Mouse (Mus musculus) adrenal gland (tissue): ENCODE measurements around the gene Ank3.

Experiments
- intact Hi-C: fragments of 180-260 bp; cut with DNase I; formaldehyde crosslinking; loops from one replicate; pipeline ENCODE4 v1.15.1; 2025

The Ank3 gene

DNA sequence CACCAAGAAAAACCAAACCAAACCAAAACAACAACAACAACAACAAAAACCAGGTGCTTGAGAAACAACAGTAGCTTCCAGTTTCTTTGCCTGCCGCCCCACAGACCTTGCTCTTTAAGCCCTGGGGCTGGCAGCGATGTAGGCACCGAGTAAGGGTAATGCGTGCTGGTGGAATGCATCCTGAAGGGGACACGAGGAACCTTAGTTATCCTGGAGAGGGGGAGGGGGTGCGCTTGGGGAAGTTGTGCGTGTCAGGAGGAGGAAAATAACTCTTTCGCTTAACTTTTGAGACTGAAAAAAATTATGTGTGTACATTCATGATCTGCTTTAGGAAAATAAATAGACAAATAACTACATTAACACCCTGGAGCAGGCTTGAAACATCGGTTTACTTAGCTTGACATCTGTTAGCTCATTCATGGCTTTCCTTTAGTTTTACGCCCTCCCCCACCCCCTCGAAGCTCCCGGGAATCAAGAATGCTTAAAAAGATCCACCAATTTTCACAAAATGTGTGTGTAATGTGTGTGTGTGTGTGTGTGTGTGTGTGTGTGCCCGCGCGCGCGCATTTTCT lies 1.3 kb downstream of the Ank3 start:
- intact Hi-C loops = no loop called here

GRCm38 (mm10) chr10:69405431-69405830 lies 6.9 kb downstream of the Ank3 start:
- intact Hi-C loops = no loop called here

DNA sequence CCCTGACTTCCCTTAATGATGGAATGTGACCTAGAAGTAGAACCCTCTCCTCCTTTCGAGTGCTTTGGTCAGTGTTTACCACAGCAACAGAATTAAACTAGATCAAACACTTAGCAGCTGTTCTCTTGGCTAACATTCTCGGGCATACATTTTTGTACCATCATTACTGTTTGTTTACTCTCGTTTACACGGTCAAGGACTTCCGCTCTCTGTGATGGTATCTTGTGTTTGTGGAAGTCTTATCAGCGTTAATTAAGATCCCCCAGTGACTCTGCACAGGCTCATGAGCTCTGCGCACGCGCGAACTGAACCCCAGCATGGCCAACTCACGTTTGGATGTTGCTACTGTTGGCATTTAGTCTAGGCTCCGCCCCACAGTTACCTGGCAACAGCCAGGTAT lies 16.3 kb downstream of the Ank3 start:
- intact Hi-C loops = no loop called here

DNA sequence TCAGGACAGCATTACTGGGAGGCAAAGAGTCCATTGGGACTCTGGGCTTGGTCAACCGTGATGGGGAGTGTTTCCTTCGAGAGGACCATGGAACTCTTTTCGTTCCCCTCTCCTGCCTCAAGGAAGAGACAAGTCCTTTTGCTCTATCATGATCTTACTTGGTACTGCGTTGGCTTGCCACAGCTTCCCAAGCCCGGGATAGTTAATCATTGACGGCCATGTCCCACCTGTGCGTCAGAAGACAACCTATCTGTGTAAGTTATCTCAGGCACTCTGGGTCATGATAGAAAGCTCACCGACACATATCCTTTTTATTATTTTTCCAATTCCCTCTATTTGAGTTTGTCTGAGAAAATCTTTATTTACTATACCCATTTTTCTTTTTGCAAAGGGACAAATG lies 20.1 kb downstream of the Ank3 start:
- intact Hi-C loops = no loop called here

- intact Hi-C loops = no loop called here
These were observed 21.7 kb downstream of the Ank3 start for GRCm38 (mm10) chr10:69420306-69420705.

DNA sequence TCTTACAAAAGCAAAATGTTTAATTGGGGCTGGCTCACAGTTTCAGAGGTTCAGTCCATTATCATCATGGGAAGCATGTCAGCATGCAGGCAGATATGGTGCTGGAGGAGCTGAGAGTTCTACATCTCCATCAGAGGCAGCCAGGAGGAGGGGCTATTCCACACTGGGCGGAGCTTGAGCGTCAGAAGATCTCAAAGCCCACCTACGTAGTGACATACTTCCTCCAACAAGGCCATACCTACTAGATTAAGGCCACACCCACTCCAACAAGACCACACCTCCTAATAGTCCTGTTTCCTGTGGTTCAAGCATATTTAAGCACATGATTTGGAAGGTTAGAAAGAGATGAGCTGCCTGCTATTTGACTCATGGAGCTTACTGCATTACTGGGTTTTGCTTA lies 25.5 kb downstream of the Ank3 start:
- intact Hi-C loops = no loop called here

DNA sequence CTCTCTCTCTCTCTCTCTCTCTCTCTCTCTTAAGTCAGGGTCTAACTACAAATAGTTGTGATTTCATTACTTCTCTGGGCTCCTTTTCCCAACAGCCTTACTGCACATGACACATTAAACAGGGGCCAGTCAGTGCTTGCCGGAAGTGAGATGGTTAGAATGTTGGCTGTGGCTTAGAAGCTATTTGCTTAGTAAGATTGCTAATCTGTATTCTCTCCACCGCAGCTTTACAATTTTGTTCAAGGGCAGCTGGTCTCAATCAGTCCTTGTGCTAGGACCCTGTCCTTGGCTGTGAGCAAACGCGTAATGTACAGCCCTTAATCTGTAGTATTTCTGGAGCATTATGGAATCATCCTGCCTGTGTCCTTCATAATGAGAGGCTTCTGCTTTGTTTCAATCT lies 31.6 kb downstream of the Ank3 start:
- intact Hi-C loops = no loop called here

- intact Hi-C loops = no loop called here
These were observed 32.5 kb downstream of the Ank3 start for GRCm38 (mm10) chr10:69431101-69431500.

DNA sequence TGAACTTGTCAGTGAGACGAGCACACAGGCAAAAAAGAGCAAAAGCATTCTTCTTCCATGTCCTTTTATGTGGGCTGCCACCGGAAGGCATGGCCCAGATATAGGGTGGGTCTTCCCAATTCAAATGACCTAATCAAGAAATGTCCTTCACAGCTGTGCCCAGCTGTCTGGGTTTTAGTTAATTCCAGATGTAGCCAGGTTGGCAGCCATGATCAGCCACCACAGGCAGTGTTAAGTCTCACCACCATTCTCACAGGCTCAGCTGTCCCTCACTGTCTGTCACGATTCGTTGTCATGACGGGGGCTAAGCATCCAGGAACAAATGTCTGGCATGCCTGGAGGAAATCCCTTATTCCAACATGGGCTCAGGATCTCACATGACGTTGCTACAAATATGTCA lies 36.6 kb downstream of the Ank3 start:
- intact Hi-C loops = no loop called here

DNA sequence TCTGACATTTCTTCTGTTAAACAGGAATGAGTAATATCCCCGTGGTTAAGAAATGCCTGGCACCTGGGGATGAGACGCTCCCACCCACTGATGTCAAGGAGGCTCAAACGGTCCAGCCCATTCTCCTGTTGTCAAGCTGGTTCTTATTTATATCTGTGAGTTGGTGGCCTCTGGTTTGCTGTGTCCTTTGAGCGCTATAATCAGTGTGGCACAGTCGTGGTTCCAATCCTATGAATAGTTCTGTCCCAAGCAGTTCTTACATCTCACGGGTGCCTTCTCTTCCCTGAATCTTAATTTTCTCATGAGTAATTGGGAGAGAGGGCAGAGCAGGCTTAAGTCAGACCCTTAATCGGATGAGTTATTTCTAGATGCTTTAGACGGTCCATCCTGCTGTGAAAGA lies 40.9 kb downstream of the Ank3 start:
- intact Hi-C loops = no loop called here

GRCm38 (mm10) chr10:69444546-69444945 lies 46.0 kb downstream of the Ank3 start:
- intact Hi-C loops = no loop called here

DNA sequence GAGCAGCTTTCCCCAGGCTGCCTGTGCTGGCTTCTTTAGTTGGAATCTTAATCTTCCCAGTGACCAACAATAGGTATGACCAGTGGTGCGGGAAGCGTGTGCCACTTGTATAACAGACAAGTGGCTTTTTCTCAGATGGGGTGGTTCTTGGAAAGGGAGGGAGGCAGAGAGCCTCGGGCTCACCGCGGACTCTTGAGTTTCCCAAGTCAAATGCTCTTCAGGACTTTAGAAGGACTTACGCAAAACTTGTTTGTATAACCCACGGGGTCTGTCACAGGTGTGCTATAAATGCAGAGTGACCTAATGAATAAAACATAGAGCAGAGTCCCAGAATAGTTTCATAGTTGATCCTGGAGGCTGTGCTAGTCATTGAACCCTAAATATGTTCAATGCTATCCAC lies 47.4 kb downstream of the Ank3 start:
- intact Hi-C loops = no loop called here

- intact Hi-C loops = no loop called here
These were observed 48.0 kb downstream of the Ank3 start for GRCm38 (mm10) chr10:69446566-69446965.

DNA sequence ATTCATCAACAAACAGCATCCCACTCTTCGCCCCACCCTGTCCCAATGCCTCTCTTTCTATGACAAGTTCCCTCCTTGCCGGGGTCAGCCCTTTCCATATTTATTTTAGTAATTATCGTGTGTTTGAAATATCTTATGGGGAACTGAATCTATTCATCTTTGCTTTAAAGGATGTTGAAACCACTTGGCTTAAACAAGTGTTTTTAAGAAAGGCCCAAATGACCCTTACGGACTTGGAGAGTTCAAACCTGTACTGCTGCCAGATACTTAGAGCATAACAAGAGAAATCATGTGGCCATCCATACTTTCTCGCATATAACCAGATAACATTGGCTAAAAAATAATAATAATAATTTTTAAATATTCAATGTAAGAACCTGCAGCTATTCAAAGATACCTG lies 48.7 kb downstream of the Ank3 start:
- intact Hi-C loops = no loop called here

DNA sequence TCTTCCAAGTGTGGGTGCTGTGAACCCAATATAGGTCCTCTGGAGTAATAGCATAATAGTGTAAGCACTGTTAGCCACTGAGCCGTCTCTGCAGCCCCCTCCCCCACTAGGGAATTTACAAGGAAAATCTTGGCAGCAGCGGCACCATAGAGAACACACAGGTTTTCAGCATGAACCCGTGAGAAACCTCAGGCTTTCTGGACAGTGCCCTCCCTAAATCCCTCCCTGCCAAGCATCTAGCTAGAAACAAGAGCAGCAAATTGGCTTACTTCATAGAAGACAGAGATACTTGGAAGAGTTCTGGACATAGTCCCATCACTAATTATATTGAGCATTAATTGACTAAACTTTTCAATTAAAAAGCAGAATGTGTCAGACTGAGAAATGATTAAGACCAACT lies 49.6 kb downstream of the Ank3 start:
- intact Hi-C loops = no loop called here

DNA sequence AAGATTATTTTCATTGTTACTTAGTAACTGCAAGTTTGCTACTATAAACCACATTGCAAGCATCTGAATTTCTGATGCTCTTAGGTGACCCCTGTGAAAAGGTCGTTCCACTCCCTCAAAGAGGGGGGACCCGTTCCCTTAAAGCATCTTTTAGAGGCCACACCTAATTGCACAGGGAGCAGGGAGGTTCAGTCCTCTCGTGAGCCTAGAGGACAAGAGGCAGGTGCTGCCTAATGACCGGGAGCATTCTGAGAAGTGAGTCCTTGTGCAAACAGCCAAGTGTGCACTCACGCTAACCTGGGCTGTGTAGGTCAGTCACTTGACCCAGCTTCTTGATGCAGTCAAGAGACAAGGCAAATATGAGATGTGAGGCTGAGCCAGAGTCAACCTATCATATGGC lies 52.4 kb downstream of the Ank3 start:
- intact Hi-C loops = loop anchor here (5.0 kb wide), 1 partner anchor 341 kb away; no protein-coding TSS in a partner anchor

- intact Hi-C loops = loop anchor here (1.0 to 5.0 kb wide), 2 partner anchors 202 to 340 kb away; no protein-coding TSS in a partner anchor
These were observed 53.8 kb downstream of the Ank3 start for GRCm38 (mm10) chr10:69452180-69452977.

DNA sequence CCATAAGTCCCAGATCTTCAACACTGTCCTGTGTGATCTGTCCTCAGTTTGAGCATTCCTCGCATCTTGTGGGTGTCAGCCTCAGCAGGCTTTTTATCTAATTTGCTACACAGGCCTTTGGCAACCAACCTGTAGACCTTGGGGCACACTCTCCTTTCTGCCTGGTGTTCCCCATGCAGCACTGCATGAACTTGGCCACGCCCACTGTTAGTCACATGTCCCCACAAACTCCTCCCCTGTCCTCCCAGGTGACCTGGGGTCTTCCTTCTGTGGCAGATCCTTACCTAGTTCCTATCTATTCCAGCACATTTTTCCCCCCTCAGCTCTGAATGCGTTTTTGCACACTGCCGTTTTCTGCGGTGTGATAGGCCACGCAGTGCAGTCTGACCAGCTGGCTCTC lies 55.0 kb downstream of the Ank3 start:
- intact Hi-C loops = loop anchor here (5.0 kb wide), 1 partner anchor 339 kb away; no protein-coding TSS in a partner anchor

DNA sequence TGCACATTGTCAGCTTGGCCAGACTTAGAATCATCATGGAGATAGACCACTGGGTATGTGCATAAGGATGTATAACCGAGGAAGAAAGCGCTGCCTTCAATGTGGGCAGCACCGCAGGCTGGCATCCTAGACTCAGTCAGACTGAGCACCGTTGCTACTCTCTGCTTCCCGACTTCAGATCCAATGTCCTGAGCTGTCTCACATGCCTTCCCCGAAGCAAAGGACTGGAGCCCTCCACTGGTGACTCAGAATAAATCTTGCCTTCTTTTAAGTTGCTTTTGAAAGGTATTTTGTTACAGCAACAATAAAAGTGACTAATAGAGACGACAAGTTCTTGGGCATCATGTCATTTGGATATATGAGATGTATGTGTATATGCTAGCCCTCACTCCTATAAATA lies 55.9 kb downstream of the Ank3 start:
- intact Hi-C loops = loop anchor here (5.0 kb wide), 1 partner anchor 338 kb away; no protein-coding TSS in a partner anchor

DNA sequence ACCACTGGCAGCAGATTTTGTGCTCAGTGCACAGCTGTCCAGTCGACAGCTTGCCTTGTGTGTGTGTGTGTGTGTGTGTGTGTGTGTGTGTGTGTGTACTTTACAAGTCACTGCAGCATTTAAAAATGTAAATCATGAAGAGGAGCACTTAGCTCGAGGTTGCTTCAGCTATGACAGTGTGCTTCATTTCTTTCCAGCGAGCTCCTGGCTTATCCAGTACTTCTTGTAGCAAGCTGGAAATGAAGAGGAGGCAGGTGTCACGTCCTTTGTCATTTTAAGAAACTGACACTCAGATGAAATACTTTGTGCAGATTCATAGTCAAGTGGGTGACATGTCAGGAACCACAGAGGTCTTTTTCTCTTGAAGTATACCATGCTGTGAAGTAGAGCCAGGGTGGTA lies 66.3 kb downstream of the Ank3 start:
- intact Hi-C loops = no loop called here

DNA sequence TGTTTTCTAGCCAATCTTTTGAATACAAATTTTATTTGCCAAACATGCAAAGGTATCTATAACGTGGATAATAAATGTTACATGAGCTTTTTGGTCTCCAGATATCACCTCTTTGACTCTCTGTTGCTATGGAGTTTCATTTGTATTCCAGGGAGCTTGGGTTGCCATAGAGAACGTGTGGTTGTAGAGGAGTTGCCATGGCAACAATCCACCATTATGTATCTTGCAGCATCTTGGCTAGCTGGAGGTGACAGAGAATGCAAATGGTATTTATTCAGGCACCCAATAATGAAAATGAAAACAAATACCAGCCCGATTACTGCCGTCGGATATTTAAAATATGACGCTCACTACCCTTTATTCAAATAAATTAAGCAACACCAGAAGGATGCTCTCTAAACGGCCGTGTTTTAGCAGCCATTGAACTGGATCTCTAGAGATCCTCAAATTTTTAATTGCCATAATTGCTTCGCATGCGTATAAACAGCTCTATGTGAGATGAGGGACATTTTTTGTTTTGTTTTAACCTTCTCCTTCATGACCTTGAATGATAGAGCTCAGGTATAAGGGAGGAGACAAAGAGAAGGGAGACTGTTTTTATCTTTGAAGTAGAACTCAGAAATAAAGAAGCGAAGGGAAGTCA lies 67.1 kb downstream of the Ank3 start:
- intact Hi-C loops = no loop called here

DNA sequence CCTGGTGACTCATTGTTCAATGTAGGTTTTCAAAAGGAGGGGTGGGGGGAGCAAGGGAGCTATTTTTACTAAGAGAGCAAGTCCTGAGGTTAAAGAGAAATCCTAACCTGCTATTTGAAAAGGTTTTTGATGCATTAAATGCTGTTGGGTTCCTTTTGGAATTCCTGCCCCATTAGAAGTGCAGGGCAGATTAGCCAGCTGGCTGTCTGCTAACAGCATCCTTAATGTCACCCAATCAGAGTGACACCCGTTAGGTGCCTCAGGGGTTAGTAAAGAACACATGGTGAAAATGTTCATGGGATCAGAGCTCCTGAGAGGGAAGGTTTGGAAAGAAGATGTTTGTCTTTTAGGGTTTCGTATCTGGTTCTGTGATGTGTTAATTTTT lies 67.6 kb downstream of the Ank3 start:
- intact Hi-C loops = no loop called here

DNA sequence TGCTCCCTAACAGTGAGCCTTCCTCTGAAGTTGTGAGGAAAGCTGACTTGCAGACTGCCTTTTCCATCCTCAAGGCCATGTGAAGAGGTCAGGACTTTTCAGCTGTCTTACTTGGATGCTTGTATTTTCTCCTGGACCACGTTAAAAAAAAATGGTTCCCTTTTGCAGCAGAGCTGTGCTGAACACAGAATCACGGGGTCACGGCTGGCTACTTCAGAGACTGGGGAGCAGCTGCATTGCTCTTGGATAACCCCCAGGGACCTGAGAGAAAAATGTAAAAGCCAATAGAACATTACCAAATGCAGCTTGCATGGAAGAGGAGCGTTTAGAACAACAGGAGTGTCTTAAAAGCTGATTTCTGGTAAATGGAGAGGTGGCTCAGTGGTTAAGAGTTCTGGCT lies 68.0 kb downstream of the Ank3 start:
- intact Hi-C loops = no loop called here
